Mouse (Mus musculus) neutrophil, adult 83 days (primary cell): ENCODE results near the gene Runx3. TPM values are rescaled to one million over a fixed set of nuclear protein-coding genes. Genes with fewer than 3 reads are reported as not detected.

ENCODE experiments used
- total RNA-seq, 2 experiments: library from RNA; stranded (reverse); gene quantifications; one replicate each; pipeline ENCODE4 v1.2.4; 2023

Gene Runx3
- total RNA-seq, result 10 to 100 TPM; 14.9 to 20.0 TPM

GRCm38 (mm10) chr4:135120342-135121100, at the start of gene Runx3:
Runx3 (plus strand) TSS chr4:135120652.

Other genes with a start within 250 kb of the Runx3 start
- gene Tmem50a, start 205.6 kb upstream of the Runx3 start, total RNA-seq, result 100 to 1,000 TPM; 156 to 164 TPM
- 100 to 1,000 TPM; 414 to 510 TPM for gene Rsrp1, start 197.1 kb upstream of the Runx3 start, total RNA-seq
- gene Syf2, start 189.8 kb upstream of the Runx3 start, total RNA-seq, result 100 to 1,000 TPM in 1 of 2 experiments, 10 to 100 TPM in 1; 89.3 to 108 TPM
- 10 to 100 TPM; 22.2 to 24.6 TPM for gene Clic4, start 152.2 kb downstream of the Runx3 start, total RNA-seq
- gene Srrm1, start 232.7 kb downstream of the Runx3 start, total RNA-seq, result 100 to 1,000 TPM; 137 to 146 TPM